Comparison of ENCODE assay signal across 8 mouse cellular contexts in the genomic region with DNA sequence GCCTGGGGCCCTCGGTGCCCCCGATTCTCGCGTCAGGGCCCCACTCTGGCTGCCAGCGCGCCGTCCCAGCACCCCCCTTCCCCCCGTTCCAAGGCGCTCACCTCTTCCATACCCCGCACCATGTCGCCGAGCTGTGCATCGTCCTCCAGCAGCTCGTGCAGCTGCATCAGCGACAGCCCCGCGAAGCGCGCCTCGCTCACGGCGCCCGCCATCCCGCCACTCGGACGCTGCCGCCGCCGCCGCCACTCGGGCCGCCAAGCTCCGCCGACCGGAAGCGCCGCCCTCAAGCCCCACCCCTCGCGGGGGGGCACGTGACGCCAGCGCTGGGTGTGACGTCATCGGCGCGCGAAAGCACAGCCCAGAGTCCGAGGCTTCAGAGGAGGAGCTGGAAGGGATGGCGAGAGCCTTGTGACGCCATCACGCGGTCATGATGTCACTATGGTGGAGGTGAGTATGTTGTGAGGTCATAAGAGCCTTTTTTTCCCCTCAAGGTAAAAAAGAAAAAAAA. TPM values are rescaled to one million over a fixed set of nuclear protein-coding genes. Genes with fewer than 3 reads are reported as not detected.
DNase-seq lines count a peak whose midpoint lies in the region; ATAC-seq and TF ChIP-seq lines count a peak whose summit lies in the region.

A gene (minus strand): TSS at position 270 of the 508 bp plus-strand sequence.

- peak within 1 kb of the TSS; percentile 89 to 98 for H3K4me3 ChIP-seq in ES-E14 (ENCODE audit: insufficient read depth in 1 of 2, low read depth in 1 of 2, low read length in 2 of 2, poor library complexity in 1 of 2, severe bottlenecking in 1 of 2)
- H3K4me3 ChIP-seq in forebrain, embryonic 15.5 days = peak within 1 kb of the TSS; percentile 90
- peak within 1 kb of the TSS; percentile 93 for H3K4me3 ChIP-seq in liver, embryonic 16.5 days (ENCODE audit: low read depth, low read length)
- H3K4me3 ChIP-seq in neural tube, embryonic 12.5 days = peak within 1 kb of the TSS; percentile 94
- H3K4me3 ChIP-seq in stomach, postnatal 0 days (ENCODE audit: low read depth, low read length) = peak within 1 kb of the TSS; percentile 90

- in situ Hi-C loops in ES-E14 (cut with MboI; ENCODE audit: low sequenced_read_pairs in 2 of 2, unreplicated experiment in 2 of 2) = no loop called here

- TF ChIP-seq CTCF in stomach, postnatal 0 days (IDR thresholded peaks at IDR 0.05; ENCODE audit: low read depth) = no peak

- H3K27ac ChIP-seq in ES-E14 (ENCODE audit: insufficient read depth, low read depth, low read length, poor library complexity, severe bottlenecking) = peak within 1 kb of the TSS; percentile 29; the same call in 1 of the 2 replicates
- H3K27ac ChIP-seq in forebrain, embryonic 15.5 days (replicated peaks) = peak within 1 kb of the TSS; percentile 95
- peak within 1 kb of the TSS; percentile 89 for H3K27ac ChIP-seq in liver, embryonic 16.5 days (ENCODE audit: low read length)
- peak within 1 kb of the TSS; percentile 80 for H3K27ac ChIP-seq in neural tube, embryonic 12.5 days
- H3K27ac ChIP-seq in stomach, postnatal 0 days (replicated peaks) = peak within 1 kb of the TSS; percentile 97

- 0 out of 4 replicates have a peak, but pooled peaks cover 0 to 2% of the 10 kb centered on the region in 2 experiments for H3K4me1 ChIP-seq in ES-E14 (ENCODE audit: control insufficient read depth in 2 of 2, insufficient read depth in 2 of 2, low read length in 2 of 2, poor library complexity in 1 of 2)
- peaks cover 44% of the 10 kb centered on the region for H3K4me1 ChIP-seq in forebrain, embryonic 15.5 days
- peaks cover 46% of the 10 kb centered on the region for H3K4me1 ChIP-seq in liver, embryonic 16.5 days (ENCODE audit: control insufficient read depth, low read depth, low read length)
- H3K4me1 ChIP-seq in neural tube, embryonic 12.5 days = peaks cover 41% of the 10 kb centered on the region
- peaks cover 10% of the 10 kb centered on the region for H3K4me1 ChIP-seq in stomach, postnatal 0 days (replicated peaks; ENCODE audit: control insufficient read depth, insufficient read depth)

- peak within 1 kb of the TSS; percentile 62 for H3K4me2 ChIP-seq in forebrain, embryonic 15.5 days (replicated peaks)
- H3K4me2 ChIP-seq in liver, embryonic 16.5 days (ENCODE audit: low read depth, low read length) = peak within 1 kb of the TSS; percentile 94
- H3K4me2 ChIP-seq in neural tube, embryonic 12.5 days (replicated peaks) = peak within 1 kb of the TSS; percentile 89
- peak within 1 kb of the TSS; percentile 79 for H3K4me2 ChIP-seq in stomach, postnatal 0 days (replicated peaks; ENCODE audit: low read depth)

- H3K9me3 ChIP-seq in ES-E14 (ENCODE audit: control insufficient read depth, insufficient read depth, low read depth, low read length) = no peaks in the 10 kb centered on the region
- no peaks in the 10 kb centered on the region for H3K9me3 ChIP-seq in forebrain, embryonic 15.5 days
- no peaks in the 10 kb centered on the region for H3K9me3 ChIP-seq in liver, embryonic 16.5 days (replicated peaks; ENCODE audit: control insufficient read depth, low read length)
- H3K9me3 ChIP-seq in neural tube, embryonic 12.5 days = no peaks in the 10 kb centered on the region
- no peaks in the 10 kb centered on the region for H3K9me3 ChIP-seq in stomach, postnatal 0 days (ENCODE audit: control insufficient read depth, low read length)

- DNase-seq in ES-E14 (ENCODE audit: low read depth, low spot score) = peak; percentile 75
- peak; percentile 89 for DNase-seq in cerebellum, adult 11-12 months
- peak; percentile 94 to 95 for DNase-seq in heart, postnatal 14 days
- no peak for DNase-seq in large intestine, adult 2 months (ENCODE audit: low read depth, low spot score)
- peak; percentile 93 for DNase-seq in stomach, postnatal 0 days (ENCODE audit: low spot score)

- H3K27me3 ChIP-seq in forebrain, embryonic 15.5 days = no peaks in the 10 kb centered on the region
- no peaks in the 10 kb centered on the region for H3K27me3 ChIP-seq in liver, embryonic 16.5 days (ENCODE audit: control insufficient read depth, insufficient read depth, low read depth, low read length)
- H3K27me3 ChIP-seq in neural tube, embryonic 12.5 days (replicated peaks) = no peaks in the 10 kb centered on the region
- no peaks in the 10 kb centered on the region for H3K27me3 ChIP-seq in stomach, postnatal 0 days (ENCODE audit: control insufficient read depth, insufficient read depth, low read length)

- H3K9ac ChIP-seq in ES-E14 (ENCODE audit: insufficient read depth, low read depth, low read length, poor library complexity, severe bottlenecking) = peak within 1 kb of the TSS; percentile 93
- H3K9ac ChIP-seq in forebrain, embryonic 15.5 days (replicated peaks) = peak within 1 kb of the TSS; percentile 96
- H3K9ac ChIP-seq in liver, embryonic 16.5 days (ENCODE audit: low read depth, low read length) = peak within 1 kb of the TSS; percentile 95
- peak within 1 kb of the TSS; percentile 97 for H3K9ac ChIP-seq in neural tube, embryonic 12.5 days
- peak within 1 kb of the TSS; percentile 97 for H3K9ac ChIP-seq in stomach, postnatal 0 days (ENCODE audit: low read length)

- no peak for TF ChIP-seq EP300 in stomach, postnatal 0 days (optimal IDR thresholded peaks at IDR 0.05)

- H3K36me3 ChIP-seq in ES-E14 (ENCODE audit: control insufficient read depth, insufficient read depth, low read length, poor library complexity, severe bottlenecking) = 0 out of 2 replicates have a peak, but pooled peaks cover 2% of the 10 kb centered on the region
- no peaks in the 10 kb centered on the region for H3K36me3 ChIP-seq in forebrain, embryonic 15.5 days
- H3K36me3 ChIP-seq in liver, embryonic 16.5 days (ENCODE audit: control insufficient read depth, insufficient read depth) = no peaks in the 10 kb centered on the region
- peaks cover 3% of the 10 kb centered on the region; the same call in 1 of the 2 replicates for H3K36me3 ChIP-seq in neural tube, embryonic 12.5 days
- H3K36me3 ChIP-seq in stomach, postnatal 0 days (ENCODE audit: control insufficient read depth, insufficient read depth, low read length) = no peaks in the 10 kb centered on the region

- WGBS in forebrain, embryonic 15.5 days = under 1% methylated on average over 51 of the region's 52 CpGs
- under 1% methylated on average over 52 of the region's 52 CpGs for WGBS in large intestine, adult 2 months
- under 1% methylated on average over 52 of the region's 52 CpGs for WGBS in liver, embryonic 16.5 days (ENCODE audit: insufficient replicate concordance)
- WGBS in neural tube, embryonic 12.5 days = under 1% methylated on average over 52 of the region's 52 CpGs
- WGBS in stomach, postnatal 0 days = under 1% methylated on average over 50 of the region's 52 CpGs

- intact Hi-C loops in heart, postnatal 14 days (cut with DNase I) = no loop called here

- ATAC-seq in forebrain, embryonic 15.5 days (replicated peaks) = peak; percentile 74
- ATAC-seq in liver, embryonic 16.5 days (ENCODE audit: low read depth) = peak; percentile 81
- ATAC-seq in neural tube, embryonic 12.5 days (ENCODE audit: low FRiP score, low read depth) = peak; percentile 60
- peak; percentile 80 for ATAC-seq in stomach, postnatal 0 days (ENCODE audit: low FRiP score, low TSS enrichment)

TF ChIP-seq in ES-E14, 5 proteins besides CTCF, POLR2A, EP300 and RAD21:
- TF ChIP-seq ZNF384 (IDR thresholded peaks at IDR 0.05; ENCODE audit: low read depth, low read length) (peak; percentile 70), HCFC1 (IDR thresholded peaks at IDR 0.05; ENCODE audit: borderline replicate concordance, insufficient read depth, low read length) (no peak), ZC3H11A (IDR thresholded peaks at IDR 0.05; ENCODE audit: borderline replicate concordance, low read depth, low read length) (no peak), CHD2 (IDR thresholded peaks at IDR 0.05; ENCODE audit: low read depth, low read length) (no peak)

RNA-seq across cellular contexts. Expression of the gene that starts here (rescaled TPM):
- 6.5 and 7.7 TPM in 2 replicates for total RNA-seq in ES-E14 (2012; rRNA removed)
- polyA plus RNA-seq in forebrain, embryonic 15.5 days (2015; fragmentation: Nextera tagmentation; extraction: Ambion mirVana) = 106 and 109 TPM in 2 replicates
- 10 to 100 TPM; 22.2 to 22.7 TPM for total RNA-seq in heart, postnatal 14 days (2021)
- 30.6 and 34.3 TPM in 2 replicates for polyA plus RNA-seq in large intestine, adult 2 months (2012; rRNA removed)
- polyA plus RNA-seq in liver, embryonic 16.5 days (2015; fragmentation: Nextera tagmentation; extraction: Ambion mirVana) = 14.3 and 16.3 TPM in 2 replicates
- polyA plus RNA-seq in neural tube, embryonic 12.5 days (2016; fragmentation: Nextera tagmentation; extraction: Ambion mirVana) = 70.9 and 71.2 TPM in 2 replicates
- polyA plus RNA-seq in stomach, postnatal 0 days (2015; fragmentation: Nextera tagmentation; extraction: Ambion mirVana) = 31.0 and 35.8 TPM in 2 replicates

Comparison
In these comparisons a context has a peak if more than half of its experiments do, and no peak if none do; other contexts are left out.
1. H3K27ac ChIP-seq: peak in every context shown above with its lines; median percentile 97 in stomach, postnatal 0 days; 95 in forebrain, embryonic 15.5 days; 89 in liver, embryonic 16.5 days; 80 in neural tube, embryonic 12.5 days; 29 in ES-E14.